Mouse (Mus musculus) heart, embryonic 15.5 days (tissue): ENCODE results near the gene Phf21b. TPM values are rescaled to one million over a fixed set of nuclear protein-coding genes. Genes with fewer than 3 reads are reported as not detected.

Source experiments
- ATAC-seq: fragments of 200-750 bp; cut with Nextera tagmentation; replicated peaks from 2 replicates; pipeline ENCODE4 v1.8.0; 2017; ENCODE audit warnings: low read depth, moderate TSS enrichment; ENCODE audit not compliant: insufficient number of reproducible peaks, insufficient read depth, low FRiP score
- H3K27ac ChIP-seq: fragments of 300-500 bp; sonication (generic); 2 replicates; pipeline ENCODE4 v1.5.1; 2015; ENCODE audit warnings: mild to moderate bottlenecking, inconsistent platforms
- H3K27me3 ChIP-seq: fragments of 300-500 bp; sonication (generic); 2 replicates; pipeline ENCODE4 v1.6.1; 2015; ENCODE audit warnings: inconsistent platforms
- H3K36me3 ChIP-seq: fragments of 300-500 bp; sonication (generic); 2 replicates; pipeline ENCODE4 v1.6.1; 2015; ENCODE audit warnings: mild to moderate bottlenecking, inconsistent platforms
- H3K4me1 ChIP-seq: fragments of 300-500 bp; sonication (generic); replicated peaks from 2 replicates; pipeline ENCODE4 v1.6.1; 2015; ENCODE audit warnings: inconsistent platforms
- H3K4me2 ChIP-seq: fragments of 300-500 bp; sonication (generic); 2 replicates; pipeline ENCODE4 v1.6.1; 2015; ENCODE audit warnings: inconsistent platforms, mild to moderate bottlenecking, moderate library complexity
- H3K4me3 ChIP-seq: fragments of 300-500 bp; sonication (generic); 2 replicates; pipeline ENCODE4 v1.5.1; 2015; ENCODE audit warnings: mild to moderate bottlenecking, inconsistent platforms
- H3K9ac ChIP-seq: fragments of 300-500 bp; sonication (generic); 2 replicates; pipeline ENCODE4 v1.6.1; 2015; ENCODE audit warnings: mild to moderate bottlenecking, inconsistent platforms
- H3K9me3 ChIP-seq: fragments of 300-500 bp; sonication (generic); replicated peaks from 2 replicates; pipeline ENCODE4 v1.6.1; 2016; ENCODE audit warnings: inconsistent platforms
- WGBS: fragments of 180-500 bp; shearing (Covaris S2); methylation state at CpG from one replicate; pipeline ENCODE4 v1.1.7; 2015; ENCODE audit warnings: mixed read lengths; 5-methylcytosine and 5-hydroxymethylcytosine counted together
- polyA plus RNA-seq: library from polyadenylated mRNA; unstranded; fragments of >200 nt; fragmentation: Nextera tagmentation; extraction: Ambion mirVana; gene quantifications from 2 replicates; pipeline ENCODE4 v1.2.1, GENCODE M21; 2015

The Phf21b gene
- polyA plus RNA-seq, 1 experiment from 2014 or later = 0.16 TPM

DNA sequence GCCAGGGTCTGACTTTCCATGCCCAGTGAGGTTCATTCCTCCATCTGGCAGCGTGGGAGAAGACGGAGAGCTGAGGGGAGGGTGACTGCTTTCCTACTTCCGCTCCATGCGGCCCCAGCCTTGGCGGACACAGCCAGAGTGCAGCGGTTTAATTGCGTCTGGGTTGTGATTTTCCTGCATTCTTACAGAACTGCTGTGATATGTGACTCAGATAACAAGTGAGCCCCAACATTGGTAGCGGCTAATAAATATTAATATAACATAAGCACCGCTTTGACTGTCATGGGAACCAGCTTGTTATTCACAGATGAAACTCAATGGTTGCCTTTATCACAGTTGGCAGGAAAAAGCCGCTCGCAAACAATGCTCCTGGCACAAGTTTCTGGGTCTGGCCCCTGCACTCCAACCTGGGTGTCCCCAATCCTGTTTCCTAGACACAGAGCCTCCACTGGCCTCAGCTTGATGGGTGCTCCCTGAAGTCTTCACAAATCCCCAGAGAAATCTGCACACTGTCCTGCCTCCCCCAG, 43.0 kb downstream of the Phf21b start:
- ATAC-seq = no peak
- Histone ChIP-seq H3K36me3 (no peaks in the 10 kb centered on the region), H3K9me3 (no peaks in the 10 kb centered on the region), H3K4me2 (no peak overlapping the region), H3K27me3 (no peaks in the 10 kb centered on the region), H3K9ac (no peak overlapping the region), H3K4me1 (no peaks in the 10 kb centered on the region), H3K4me3 (no peak overlapping the region), H3K27ac (no peak overlapping the region)
- 77% methylated on average over 11 of the region's 11 CpGs for WGBS

DNA sequence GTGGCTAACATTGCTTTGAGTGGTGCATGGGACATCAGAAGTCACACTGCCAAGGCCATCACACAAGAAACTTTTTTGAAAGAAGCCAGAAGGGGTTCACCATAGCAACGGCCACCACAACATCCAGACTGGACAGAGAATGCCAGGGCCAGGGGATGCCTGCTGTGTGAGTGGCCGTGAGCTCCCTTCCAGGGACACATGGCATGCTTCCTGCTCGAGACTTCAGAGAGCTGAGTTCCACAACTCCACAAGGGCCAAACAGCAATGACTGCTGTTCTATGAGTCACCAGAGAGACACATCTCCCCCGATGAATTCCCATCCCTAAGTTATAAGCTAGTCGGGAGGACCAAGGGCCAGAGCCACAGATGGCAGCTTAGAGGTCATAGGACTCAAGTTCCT, 44.7 kb downstream of the Phf21b start:
- H3K9ac ChIP-seq = no peak overlapping the region
- 51% methylated on average over 5 of the region's 5 CpGs for WGBS
- H3K27ac ChIP-seq = no peak overlapping the region
- no peaks in the 10 kb centered on the region for H3K4me1 ChIP-seq
- no peak overlapping the region for H3K4me3 ChIP-seq
- H3K36me3 ChIP-seq = no peaks in the 10 kb centered on the region
- H3K4me2 ChIP-seq = no peak overlapping the region
- no peaks in the 10 kb centered on the region for H3K9me3 ChIP-seq
- H3K27me3 ChIP-seq = no peaks in the 10 kb centered on the region
- ATAC-seq = no peak

DNA sequence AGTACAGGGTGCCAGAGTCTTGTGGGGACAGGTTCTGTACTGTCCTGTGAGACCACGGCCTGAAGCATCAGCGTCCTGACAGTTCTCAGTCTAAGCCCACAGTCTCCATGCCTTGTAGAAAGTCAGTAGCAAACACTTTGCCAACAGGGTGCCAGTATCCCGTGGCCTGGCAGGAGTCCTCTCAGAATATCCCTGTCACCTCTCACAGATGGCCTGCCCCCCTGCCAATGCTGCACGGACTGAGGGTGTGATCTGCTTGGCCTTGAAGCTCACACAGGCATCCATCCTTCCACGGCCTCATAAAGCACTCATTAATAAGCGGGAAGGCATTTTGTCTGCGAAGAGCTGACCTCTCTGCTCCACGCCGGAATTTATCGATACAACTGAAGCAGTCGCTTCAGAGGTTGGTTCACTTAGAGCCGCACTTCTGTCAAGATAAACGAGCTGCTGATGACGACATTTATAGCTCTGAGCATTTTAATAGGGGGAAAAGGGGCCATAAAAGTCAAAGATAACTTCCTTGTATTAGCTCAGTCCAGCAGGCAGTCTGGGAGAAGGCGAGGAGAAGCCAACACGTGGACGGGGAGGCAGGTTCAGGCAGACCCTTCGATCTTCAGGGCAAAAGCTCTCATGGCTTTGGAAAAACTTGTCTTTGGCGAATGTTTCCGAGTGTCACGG, 46.4 kb downstream of the Phf21b start:
- no peak for ATAC-seq
- Histone ChIP-seq H3K27me3 (no peaks in the 10 kb centered on the region), H3K9me3 (no peaks in the 10 kb centered on the region), H3K4me1 (no peaks in the 10 kb centered on the region), H3K4me2 (no peak overlapping the region), H3K36me3 (no peaks in the 10 kb centered on the region), H3K4me3 (no peak overlapping the region), H3K9ac (no peak overlapping the region), H3K27ac (no peak overlapping the region)
- 55% methylated on average over 21 of the region's 21 CpGs for WGBS

DNA sequence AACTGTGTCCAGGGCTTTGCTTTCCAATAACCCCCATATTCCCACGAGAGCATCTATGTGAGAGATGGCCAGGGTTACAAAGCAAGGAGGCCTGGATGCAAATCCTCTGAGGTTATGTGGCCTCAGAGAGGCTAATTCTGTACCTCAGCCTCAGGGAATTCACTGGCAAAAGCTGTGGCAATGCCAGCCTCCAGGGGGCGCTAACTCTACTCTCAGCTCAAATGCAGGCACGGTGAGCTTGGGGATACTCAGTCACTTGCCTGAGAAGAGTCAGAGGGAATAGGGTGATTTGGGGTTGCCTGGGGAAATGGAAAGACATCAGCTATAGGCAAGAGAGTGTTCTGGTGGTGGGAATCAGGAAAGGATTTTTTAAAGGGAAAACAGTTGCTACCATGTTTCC, 52.2 kb downstream of the Phf21b start:
- WGBS = 47% methylated on average over 3 of the region's 3 CpGs
- H3K36me3 ChIP-seq = no peaks in the 10 kb centered on the region
- no peak overlapping the region for H3K27ac ChIP-seq
- no peaks in the 10 kb centered on the region for H3K9me3 ChIP-seq
- H3K4me2 ChIP-seq = no peak overlapping the region
- no peak for ATAC-seq
- H3K9ac ChIP-seq = no peak overlapping the region
- H3K4me1 ChIP-seq = no peaks in the 10 kb centered on the region
- H3K27me3 ChIP-seq = no peaks in the 10 kb centered on the region
- no peak overlapping the region for H3K4me3 ChIP-seq

DNA sequence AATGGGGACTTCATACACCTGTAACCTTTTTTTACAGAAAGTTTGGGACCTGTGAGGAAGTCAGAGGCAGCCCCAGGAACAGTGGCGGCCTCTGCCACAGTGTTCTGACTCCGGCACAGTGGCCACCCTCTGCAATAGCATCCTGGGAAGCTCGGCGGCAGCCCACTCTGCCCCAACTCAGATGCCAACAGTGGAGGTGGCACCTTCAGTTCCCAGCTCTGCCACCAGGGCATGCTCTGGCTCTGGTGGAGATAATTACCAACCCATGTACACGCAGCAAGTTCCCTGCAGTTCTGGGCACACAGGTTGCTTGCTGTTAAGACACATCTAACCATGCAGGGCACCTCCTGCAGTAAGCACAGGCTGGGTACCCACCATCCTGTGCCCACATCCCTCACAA, 55.7 kb downstream of the Phf21b start:
- WGBS = 78% methylated on average over 5 of the region's 5 CpGs
- Histone ChIP-seq H3K27ac (no peak overlapping the region), H3K4me2 (no peak overlapping the region), H3K36me3 (no peaks in the 10 kb centered on the region), H3K9ac (no peak overlapping the region), H3K27me3 (no peaks in the 10 kb centered on the region), H3K4me1 (no peaks in the 10 kb centered on the region), H3K4me3 (no peak overlapping the region), H3K9me3 (no peaks in the 10 kb centered on the region)
- no peak for ATAC-seq

DNA sequence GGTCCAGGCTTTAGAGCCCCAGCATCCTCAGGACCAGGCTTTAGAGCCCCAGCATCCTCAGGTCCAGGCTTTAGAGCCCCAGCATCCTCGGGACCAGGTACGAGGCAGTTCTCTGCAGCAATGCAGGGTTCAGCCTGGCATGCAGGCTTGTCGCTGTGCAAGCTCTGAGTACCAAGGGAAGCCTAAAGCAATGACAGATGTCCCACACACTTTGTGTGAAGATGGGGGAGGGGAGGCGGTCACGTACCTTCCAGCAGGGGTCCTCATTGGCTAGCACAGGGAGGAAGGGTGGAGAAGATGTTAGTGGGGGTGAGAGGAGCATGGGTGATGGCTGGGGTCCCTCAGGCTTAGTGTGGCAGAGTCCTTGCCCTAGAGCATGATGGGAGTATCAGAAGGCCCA, 62.2 kb downstream of the Phf21b start:
- no peak overlapping the region for H3K9ac ChIP-seq
- H3K36me3 ChIP-seq = no peaks in the 10 kb centered on the region
- H3K4me3 ChIP-seq = no peak overlapping the region
- H3K4me1 ChIP-seq = no peaks in the 10 kb centered on the region
- WGBS = 66% methylated on average over 5 of the region's 5 CpGs
- no peak overlapping the region for H3K4me2 ChIP-seq
- H3K27me3 ChIP-seq = no peaks in the 10 kb centered on the region
- ATAC-seq = no peak
- H3K27ac ChIP-seq = no peak overlapping the region
- H3K9me3 ChIP-seq = no peaks in the 10 kb centered on the region

DNA sequence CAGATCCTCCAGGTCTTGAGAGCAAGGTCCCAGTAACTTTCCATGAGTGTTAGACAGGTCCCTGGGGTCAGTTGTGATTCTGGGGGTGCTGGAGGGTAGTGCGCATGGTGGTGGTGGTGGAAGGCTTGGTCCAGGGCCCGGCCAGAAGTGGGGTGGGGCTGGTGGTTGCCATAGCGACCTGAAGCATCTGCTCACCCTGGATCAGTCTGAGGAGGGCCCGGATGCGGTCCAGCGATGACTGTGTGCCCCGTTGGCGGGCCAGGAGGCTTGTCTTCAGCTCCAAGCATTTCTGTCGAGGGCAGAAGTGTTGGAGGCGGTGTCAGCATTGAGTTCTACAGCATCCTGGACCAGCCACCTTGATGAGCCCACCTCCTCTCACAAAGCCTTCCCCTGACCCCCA, 68.7 kb downstream of the Phf21b start:
- 84% methylated on average over 10 of the region's 10 CpGs for WGBS
- H3K4me2 ChIP-seq = no peak overlapping the region
- no peak overlapping the region for H3K4me3 ChIP-seq
- H3K9ac ChIP-seq = no peak overlapping the region
- no peaks in the 10 kb centered on the region for H3K27me3 ChIP-seq
- no peaks in the 10 kb centered on the region for H3K36me3 ChIP-seq
- no peak for ATAC-seq
- H3K4me1 ChIP-seq = no peaks in the 10 kb centered on the region
- no peaks in the 10 kb centered on the region for H3K9me3 ChIP-seq
- no peak overlapping the region for H3K27ac ChIP-seq

DNA sequence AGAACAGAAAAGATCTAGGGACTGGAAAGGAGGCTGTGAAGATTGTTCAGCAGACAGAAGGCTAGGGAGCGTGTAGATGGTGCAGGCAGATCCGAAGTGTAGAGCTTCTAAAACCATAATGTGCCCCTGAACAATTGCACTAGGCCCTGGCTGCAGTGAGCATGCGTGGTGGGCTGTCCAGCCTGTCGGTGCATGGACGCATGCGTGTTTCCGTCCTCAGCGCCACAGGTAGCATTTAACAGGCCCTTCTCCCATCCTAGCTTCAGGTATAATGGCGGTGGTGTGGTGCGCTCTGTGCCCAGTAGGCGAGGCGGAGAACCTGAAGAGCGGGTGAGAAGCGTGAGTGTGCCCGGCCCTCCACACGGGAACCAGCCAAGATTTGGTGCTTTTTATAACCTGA, 71.0 kb downstream of the Phf21b start:
- Histone ChIP-seq H3K9ac (no peak overlapping the region), H3K4me3 (no peak overlapping the region), H3K27me3 (no peaks in the 10 kb centered on the region), H3K4me1 (no peaks in the 10 kb centered on the region), H3K9me3 (no peaks in the 10 kb centered on the region), H3K36me3 (no peaks in the 10 kb centered on the region), H3K4me2 (no peak overlapping the region), H3K27ac (no peak overlapping the region)
- ATAC-seq = no peak
- 89% methylated on average over 16 of the region's 16 CpGs for WGBS

DNA sequence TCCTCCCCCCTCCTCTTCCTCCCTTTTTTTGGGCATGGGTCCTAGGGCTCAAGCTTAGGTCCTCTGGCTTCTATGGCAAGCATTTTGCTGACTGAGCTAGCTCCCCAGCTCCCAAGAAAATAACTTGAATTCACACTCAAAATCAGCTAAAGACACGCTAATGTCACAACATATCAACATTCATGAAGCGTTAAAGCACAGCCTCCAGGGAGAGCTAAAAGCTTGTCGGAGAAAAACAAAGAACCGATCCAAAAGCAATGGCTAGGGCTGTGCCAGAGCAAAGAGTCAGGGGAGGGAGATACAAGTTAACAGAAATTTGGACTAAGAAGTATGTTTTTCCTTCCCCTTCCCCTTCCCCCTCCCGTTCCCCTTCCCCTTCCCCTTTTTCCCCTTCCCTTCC, 77.3 kb downstream of the Phf21b start:
- no peaks in the 10 kb centered on the region for H3K4me1 ChIP-seq
- no peak for ATAC-seq
- WGBS = 53% methylated on average over 5 of the region's 5 CpGs
- H3K4me2 ChIP-seq = no peak overlapping the region
- no peaks in the 10 kb centered on the region; the same call in 1 of the 2 replicates for H3K27me3 ChIP-seq
- no peaks in the 10 kb centered on the region for H3K36me3 ChIP-seq
- no peak overlapping the region for H3K4me3 ChIP-seq
- no peaks in the 10 kb centered on the region for H3K9me3 ChIP-seq
- no peak overlapping the region for H3K27ac ChIP-seq
- no peak overlapping the region for H3K9ac ChIP-seq

DNA sequence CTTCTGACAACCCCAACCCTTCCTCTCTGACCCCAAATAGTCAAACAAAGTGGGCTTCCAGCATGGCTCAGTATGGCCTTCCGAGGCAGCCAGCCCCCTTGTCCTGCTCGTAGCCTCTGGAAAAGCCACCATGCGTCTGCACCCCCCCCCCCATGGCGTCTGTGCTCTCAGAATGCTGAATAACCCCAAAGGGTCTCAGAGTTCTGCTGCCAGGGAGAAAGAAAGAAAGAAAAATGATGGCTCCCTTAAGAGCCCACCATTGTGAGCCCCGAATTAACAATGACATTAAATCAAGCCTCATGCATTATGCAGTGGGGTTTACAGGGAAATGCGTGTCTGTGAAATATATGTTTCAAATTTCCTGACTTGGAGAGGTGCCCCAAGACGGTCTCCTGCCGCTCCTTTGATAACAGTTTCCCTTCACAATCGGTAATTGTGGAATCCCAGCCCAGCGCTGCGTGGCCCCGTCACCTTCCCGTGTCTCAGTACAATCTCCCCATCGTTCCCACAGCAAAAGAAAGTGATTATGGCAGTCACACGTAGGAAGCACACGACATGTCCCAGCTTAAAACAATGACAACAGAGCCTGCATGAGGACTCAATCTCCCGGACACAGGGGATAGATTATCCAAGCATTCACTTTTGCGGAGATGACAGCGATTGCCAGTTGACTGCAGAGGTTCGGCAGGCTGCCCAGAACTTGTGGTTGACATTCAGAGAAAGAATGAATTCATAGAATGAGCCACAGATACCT, 80.3 kb downstream of the Phf21b start:
- Histone ChIP-seq H3K4me2 (peak overlapping the region; percentile 8; the same call in 1 of the 2 replicates), H3K9me3 (no peaks in the 10 kb centered on the region), H3K9ac (no peak overlapping the region), H3K4me3 (no peak overlapping the region), H3K27me3 (no peaks in the 10 kb centered on the region; the same call in 1 of the 2 replicates), H3K27ac (no peak overlapping the region), H3K4me1 (peaks cover 4% of the 10 kb centered on the region; the same call in 1 of the 2 replicates), H3K36me3 (no peaks in the 10 kb centered on the region)
- ATAC-seq = no peak
- WGBS = 54% methylated on average over 20 of the region's 20 CpGs

DNA sequence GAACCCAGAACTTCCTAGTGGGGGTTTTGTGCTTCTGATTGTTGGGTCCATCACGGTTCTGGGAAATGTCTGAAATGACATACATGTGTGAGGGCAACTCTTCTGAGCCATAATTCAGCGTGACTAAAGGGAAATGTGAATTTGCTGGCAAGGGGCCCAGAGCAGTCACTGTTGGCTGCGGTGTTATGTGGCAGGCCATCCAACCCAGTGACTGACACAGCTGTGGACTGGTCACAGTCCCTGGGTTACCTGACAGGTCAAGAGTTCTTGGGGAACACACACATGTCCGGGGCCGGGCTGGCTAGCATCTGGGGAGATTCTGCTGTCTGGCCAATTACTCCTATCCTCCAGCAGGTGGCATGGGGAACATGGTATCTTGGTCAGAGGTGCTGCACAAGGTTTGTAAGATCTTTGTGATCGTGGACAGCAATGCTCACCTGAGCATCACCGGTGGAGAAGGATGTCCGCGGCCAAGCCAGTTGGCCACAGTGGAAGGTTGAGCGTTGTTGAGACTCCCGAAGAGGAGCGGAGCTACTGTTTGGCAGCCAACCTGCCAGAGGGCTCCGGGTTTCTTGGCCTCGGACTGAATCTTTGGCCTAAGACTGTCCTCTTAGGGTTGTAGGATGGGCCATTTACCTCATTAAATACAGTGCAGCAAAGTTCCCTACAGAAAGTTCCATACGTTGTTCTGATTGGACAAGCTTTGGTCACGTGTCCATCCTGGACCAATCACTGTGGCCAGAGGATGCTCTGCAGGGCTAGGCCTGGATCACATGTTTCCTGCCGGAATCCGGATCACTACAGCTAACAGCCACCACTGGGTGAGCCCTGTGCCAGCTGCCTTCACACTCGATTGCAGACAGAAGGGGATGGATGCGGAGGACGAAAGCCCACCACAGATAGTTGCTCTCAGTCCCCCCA, 83.4 kb downstream of the Phf21b start:
- Histone ChIP-seq H3K27ac (no peak overlapping the region), H3K4me2 (no peak overlapping the region), H3K9ac (no peak overlapping the region), H3K27me3 (no peaks in the 10 kb centered on the region), H3K4me1 (peaks cover 4% of the 10 kb centered on the region; the same call in 1 of the 2 replicates), H3K4me3 (no peak overlapping the region), H3K9me3 (no peaks in the 10 kb centered on the region), H3K36me3 (no peaks in the 10 kb centered on the region)
- WGBS = 74% methylated on average over 21 of the region's 21 CpGs
- no peak for ATAC-seq
